Mouse (Mus musculus): ENCODE measurements at regions not wholly inside any gene's neighbourhood (a gene's known extent, or its start where the extent isn't known, plus 50 kb on each side); places are given as distances from the start of the nearest gene placed in this dataset.
A peak's percentile ranks its signal among the peaks of the same experiment; 100 is the strongest.

GRCm38 (mm10) chr9:61703301-61703700 lies 211.0 kb downstream of the Rplp1 start:
- no peak for DNase-seq

- peak; percentile 98 for DNase-seq
These were observed 211.9 kb downstream of the Rplp1 start for GRCm38 (mm10) chr9:61702280-61702966.

- DNase-seq: no peak
These were observed 213.8 kb downstream of the Rplp1 start for GRCm38 (mm10) chr9:61700576-61700975.

- DNase-seq: no peak
These were observed 214.7 kb downstream of the Rplp1 start for GRCm38 (mm10) chr9:61699618-61700017.

- DNase-seq: peak; percentile 93
These were observed 216.4 kb downstream of the Rplp1 start for GRCm38 (mm10) chr9:61697959-61698358.

GRCm38 (mm10) chr9:61696831-61697230 lies 217.5 kb downstream of the Rplp1 start:
- DNase-seq: no peak

GRCm38 (mm10) chr9:61695821-61696220 lies 218.5 kb downstream of the Rplp1 start:
- DNase-seq: no peak

- no peak for DNase-seq
These were observed 219.0 kb downstream of the Rplp1 start for GRCm38 (mm10) chr9:61695381-61695791.

- no peak for DNase-seq
These were observed 220.1 kb downstream of the Rplp1 start for GRCm38 (mm10) chr9:61694206-61694605.

- no peak for DNase-seq
These were observed 223.6 kb downstream of the Rplp1 start for GRCm38 (mm10) chr9:61690786-61691185.

GRCm38 (mm10) chr9:61689939-61690338 lies 224.4 kb downstream of the Rplp1 start:
- DNase-seq: peak; percentile 98

GRCm38 (mm10) chr9:61689516-61689915 lies 224.8 kb downstream of the Rplp1 start:
- no peak for DNase-seq

- no peak for DNase-seq
These were observed 230.8 kb downstream of the Rplp1 start for GRCm38 (mm10) chr9:61683557-61683956.

GRCm38 (mm10) chr9:61682744-61683259 lies 231.5 kb downstream of the Rplp1 start:
- no peak for DNase-seq

GRCm38 (mm10) chr9:61682316-61682715 lies 232.0 kb downstream of the Rplp1 start:
- no peak for DNase-seq

GRCm38 (mm10) chr9:61681406-61681805 lies 232.9 kb downstream of the Rplp1 start:
- DNase-seq: no peak

GRCm38 (mm10) chr9:61680911-61681311 lies 233.4 kb downstream of the Rplp1 start:
- DNase-seq: no peak

GRCm38 (mm10) chr9:61679686-61680085 lies 234.7 kb downstream of the Rplp1 start:
- no peak for DNase-seq

GRCm38 (mm10) chr9:61677603-61678002 lies 236.7 kb downstream of the Rplp1 start:
- DNase-seq: no peak

- DNase-seq: no peak
These were observed 237.3 kb downstream of the Rplp1 start for GRCm38 (mm10) chr9:61677037-61677436.

- no peak for DNase-seq
These were observed 239.0 kb downstream of the Rplp1 start for GRCm38 (mm10) chr9:61675366-61675765.

GRCm38 (mm10) chr9:61673575-61674203 lies 240.7 kb downstream of the Rplp1 start:
- no peak for DNase-seq

- DNase-seq: no peak
These were observed 243.4 kb downstream of the Rplp1 start for GRCm38 (mm10) chr9:61670986-61671385.

- DNase-seq: peak; percentile 96
These were observed 244.4 kb downstream of the Rplp1 start for GRCm38 (mm10) chr9:61669729-61670520.

Data from heart, adult 11 months (tissue).